Mouse (Mus musculus): ENCODE measurements around the gene Tns2.

DNA sequence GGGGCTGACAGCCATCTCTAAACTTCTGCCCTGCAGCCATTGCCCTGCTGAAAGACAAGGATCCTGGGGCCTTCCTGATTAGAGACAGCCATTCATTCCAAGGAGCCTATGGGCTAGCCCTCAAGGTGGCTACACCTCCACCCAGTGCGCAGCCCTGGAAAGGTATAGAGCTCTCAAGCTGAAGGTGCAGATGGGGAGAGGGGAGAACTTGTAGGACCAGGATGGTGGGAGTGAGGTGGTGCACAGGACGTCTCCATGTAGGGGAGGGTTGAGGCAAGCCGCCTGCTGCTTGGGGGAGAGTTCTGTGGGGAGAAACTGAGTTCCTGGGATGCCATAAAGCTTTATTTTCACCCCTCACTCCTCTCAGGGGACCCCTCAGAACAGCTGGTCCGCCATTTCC is 13.5 kb downstream of the Tns2 start:
- TF ChIP-seq CTCF (IDR thresholded peaks at IDR 0.05; ENCODE audit: low read depth, low read length) (no peak), POLR2A (IDR thresholded peaks at IDR 0.05; ENCODE audit: borderline replicate concordance, low read depth, low read length) (no peak)

Measured in bone marrow macrophage, adult 2 months (primary cell).